Mouse (Mus musculus) gastrocnemius, postnatal 25 days (tissue): ENCODE measurements around the gene Tcf7l2. TPM values are rescaled to one million over a fixed set of nuclear protein-coding genes. Genes with fewer than 3 reads are reported as not detected.

Experiments used
- DNase-seq: peaks from one replicate; pipeline ENCODE4 v3.0.0; 2022
- total RNA-seq, 2 experiments: library from RNA; stranded (reverse); gene quantifications; 1 replicate in 1 of 2; 2 replicates in 1 of 2; pipeline ENCODE4 v1.2.3; 2021

The Tcf7l2 gene
- total RNA-seq, 2 experiments from 2014 or later: 7.8 to 8.8 TPM

- peak; percentile 44 for DNase-seq
Measured at GRCm38 (mm10) chr19:55830976-55831559, 89.4 kb downstream of the Tcf7l2 start.

GRCm38 (mm10) chr19:55832122-55832521, 90.5 kb downstream of the Tcf7l2 start:
- DNase-seq: no peak

DNA sequence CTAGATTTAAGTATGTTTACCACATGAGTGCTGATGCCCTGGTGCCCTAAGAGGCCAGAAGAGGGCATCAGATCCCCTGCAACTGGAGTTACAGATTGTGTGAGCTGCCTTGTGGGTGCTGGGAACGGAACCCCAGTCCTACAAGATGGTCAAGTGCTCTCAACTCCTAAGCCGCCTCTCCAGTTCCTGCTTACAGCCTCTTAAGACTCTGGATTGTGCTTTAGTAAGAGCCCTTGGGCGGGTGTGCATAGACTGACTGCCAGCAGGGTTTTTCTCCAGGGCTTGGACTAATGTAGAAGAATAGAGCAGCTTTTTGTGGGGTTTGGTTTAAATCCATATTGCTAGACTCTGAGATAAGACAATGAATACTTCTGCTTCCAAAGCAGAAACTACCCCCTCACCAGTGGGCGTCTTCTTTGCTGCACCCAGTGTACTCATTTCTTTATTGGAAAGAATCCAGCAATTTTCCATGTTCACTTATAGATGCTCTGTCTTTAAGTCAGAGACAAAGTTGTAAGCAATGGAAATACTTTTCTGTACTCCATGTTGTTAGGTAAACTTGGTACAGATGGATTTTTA, 92.3 kb downstream of the Tcf7l2 start:
- no peak for DNase-seq

GRCm38 (mm10) chr19:55836930-55837687, 95.5 kb downstream of the Tcf7l2 start:
- DNase-seq: no peak

DNA sequence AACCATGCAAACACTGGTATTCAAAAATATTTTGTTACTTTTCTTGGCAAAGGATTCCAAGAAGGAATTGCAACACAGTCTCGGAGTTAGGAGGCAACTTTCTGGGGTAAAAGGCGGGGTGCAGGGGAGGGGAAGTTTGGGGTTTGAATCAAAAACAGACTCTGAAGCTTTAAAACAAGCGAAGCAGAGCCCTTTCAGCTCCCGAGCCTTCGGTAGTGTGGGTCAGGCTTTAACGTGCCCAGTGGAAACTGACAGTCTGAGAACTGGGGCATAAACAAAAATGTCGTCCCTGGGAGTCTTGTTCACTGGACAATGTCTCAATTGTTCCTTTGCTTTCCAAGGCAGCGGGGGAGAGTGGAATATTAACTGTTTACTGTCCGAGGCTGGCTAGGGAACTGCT, 96.3 kb downstream of the Tcf7l2 start:
- no peak for DNase-seq

- DNase-seq: no peak
Measured at GRCm38 (mm10) chr19:55838389-55839035, 96.9 kb downstream of the Tcf7l2 start.

- DNase-seq: no peak
Measured at GRCm38 (mm10) chr19:55839036-55839555, 97.5 kb downstream of the Tcf7l2 start.

DNA sequence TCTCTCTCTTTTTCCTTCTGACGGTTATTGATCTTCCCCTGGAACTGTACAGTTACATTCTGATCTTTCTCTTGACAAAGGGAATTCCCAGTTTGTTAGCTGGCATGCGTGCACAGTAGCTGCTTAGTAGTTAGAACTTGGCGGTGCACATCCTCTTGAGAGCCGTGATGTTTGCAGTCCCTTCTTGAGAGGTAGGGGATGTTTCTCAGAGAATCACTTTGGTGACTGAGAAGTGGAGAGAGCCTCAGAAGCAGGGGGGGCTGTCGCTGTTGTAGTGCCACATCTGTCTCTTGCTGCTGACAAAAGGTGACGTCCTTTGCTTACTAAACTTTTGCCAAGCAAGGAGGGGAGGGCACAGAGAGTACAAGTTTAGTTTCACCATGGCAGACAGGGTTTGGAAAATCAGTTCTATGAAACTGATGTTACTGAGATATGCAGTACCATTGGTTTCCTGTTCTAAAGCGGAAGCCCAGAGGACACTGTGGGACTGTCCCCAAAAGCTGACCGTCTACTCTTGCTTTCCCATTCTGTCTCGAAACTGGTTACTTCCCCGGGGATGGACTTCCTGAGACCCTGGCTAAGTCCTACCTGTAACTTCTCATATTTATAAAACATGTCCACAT, 99.0 kb downstream of the Tcf7l2 start:
- no peak for DNase-seq

DNA sequence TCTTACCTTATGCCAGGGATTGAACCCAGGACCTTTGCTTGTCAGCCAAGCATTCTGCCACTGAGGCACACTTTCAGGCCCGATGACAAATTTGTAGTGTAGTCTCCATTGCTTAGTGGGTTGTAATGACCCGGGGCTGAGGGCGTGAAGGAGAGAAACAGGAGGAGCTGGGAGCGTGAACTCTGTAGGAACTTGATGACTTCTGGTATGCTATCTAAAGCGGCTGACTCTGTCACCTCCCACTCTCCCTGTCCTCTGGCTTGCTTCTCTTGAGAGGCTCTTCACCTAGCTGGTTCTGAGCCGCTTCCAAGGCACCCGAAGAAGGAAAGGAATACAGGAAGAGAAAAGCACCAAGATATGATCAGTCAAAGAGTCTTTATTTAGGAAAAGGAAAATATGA, 100.4 kb downstream of the Tcf7l2 start:
- no peak for DNase-seq

GRCm38 (mm10) chr19:55843111-55843887, 101.7 kb downstream of the Tcf7l2 start:
- no peak for DNase-seq

DNA sequence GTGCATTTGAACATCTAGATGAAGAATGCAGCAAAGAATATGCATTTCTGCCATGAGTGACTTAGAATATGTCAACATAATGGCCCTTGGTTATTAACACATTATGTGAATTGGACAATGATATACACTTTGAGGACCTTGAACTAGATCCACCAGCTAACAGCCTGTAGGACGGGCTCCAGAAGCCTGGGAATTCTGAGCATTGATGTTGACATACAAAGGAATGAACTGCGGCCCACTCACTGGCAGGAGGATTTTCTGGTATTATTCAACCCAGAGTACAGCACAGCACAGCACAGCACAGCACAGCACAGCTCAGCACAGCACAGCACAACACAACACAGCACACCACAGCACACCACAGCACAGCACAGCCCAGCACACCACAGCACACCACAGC, 104.1 kb downstream of the Tcf7l2 start:
- DNase-seq: no peak

DNA sequence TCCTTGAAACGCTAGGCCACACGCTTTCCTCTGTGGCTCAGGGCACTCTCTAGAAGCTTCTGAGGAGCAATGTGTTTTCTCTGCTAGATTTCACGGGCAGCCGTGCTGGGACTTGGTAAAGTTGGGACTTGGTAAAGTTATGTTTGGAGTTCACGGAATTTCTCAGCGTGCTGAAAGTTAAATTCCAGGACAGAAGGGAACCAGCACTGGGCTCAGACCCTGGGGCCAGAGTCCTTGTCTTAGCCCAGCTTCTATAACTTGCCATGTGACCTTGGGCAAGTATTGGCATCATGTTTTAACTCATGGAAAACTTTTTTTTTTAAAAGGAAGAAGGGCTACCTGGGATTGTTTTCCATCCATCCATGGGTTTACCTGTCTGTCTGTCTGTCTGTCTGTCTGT, 104.6 kb downstream of the Tcf7l2 start:
- no peak for DNase-seq

GRCm38 (mm10) chr19:55847043-55847442, 105.4 kb downstream of the Tcf7l2 start:
- no peak for DNase-seq

DNA sequence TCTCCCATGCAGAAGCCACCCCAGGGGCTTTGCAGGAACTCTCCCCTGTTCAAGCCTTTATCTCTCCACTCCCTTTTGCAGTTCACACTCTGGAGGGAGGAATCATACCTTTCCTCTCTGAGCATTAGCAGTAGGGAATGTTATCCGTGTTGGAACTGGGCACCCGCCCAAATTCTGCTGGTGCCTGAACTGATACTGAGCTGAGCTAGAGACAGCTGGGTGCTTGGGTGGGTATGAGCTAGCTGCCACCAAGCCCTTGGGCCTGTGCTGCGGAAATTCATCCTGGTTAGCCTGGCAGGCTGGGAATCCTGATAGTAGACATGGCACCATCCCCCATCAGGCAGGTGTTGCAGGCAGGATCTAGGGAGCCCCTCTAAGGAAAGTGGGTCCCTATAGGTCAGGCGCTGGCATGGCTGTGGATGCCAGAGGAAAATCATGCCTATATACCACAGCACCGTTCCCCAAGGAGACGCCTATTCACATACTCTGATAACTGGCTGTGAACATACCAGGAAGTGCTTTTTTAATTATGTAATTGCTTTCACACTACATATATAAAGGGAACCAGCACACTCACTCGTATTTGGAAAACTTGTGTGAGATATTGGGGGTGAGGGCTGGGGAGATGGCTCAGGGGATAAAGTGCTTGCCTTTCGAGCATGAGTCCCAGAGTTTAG, 108.9 kb downstream of the Tcf7l2 start:
- DNase-seq: no peak

DNA sequence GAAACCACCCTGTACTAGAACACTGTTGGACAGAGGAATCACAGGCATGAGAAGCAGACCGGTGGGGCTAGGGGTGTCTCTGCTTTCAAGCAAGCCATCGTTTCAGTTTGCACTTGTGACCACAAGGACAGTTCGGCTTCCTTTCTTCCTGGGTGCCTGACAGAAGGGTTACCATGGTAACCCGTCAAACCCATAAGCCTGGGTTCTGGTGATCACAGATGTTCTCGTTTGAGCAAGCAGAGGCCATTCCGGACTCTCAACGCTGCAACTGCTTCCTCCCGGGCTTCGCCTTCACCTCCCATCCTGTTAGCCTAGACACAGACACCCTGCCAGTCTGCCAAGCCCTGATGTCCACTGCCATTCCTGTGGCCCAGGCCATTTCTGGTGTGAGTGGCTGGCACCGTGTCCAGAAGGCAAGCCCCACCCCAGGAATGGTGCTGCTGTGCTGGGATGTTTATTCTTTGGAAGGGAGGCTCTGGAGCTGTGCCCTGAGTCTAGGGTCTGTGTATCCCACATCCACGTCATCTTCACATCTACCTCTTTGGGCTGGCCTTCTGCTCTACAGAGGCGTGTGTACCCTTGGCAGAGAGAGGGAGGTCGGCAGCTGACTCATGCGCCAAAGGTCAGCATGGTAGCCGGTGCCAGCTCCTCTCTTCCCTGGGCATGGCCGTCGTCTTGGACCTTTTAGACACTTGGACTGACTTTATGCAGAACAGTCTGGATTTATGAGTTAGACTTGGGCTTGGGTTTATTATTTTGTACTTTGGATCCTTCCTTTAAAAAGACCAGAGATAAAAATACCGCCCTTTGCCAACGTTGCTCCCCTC, 110.1 kb downstream of the Tcf7l2 start:
- DNase-seq: peak; percentile 53

DNA sequence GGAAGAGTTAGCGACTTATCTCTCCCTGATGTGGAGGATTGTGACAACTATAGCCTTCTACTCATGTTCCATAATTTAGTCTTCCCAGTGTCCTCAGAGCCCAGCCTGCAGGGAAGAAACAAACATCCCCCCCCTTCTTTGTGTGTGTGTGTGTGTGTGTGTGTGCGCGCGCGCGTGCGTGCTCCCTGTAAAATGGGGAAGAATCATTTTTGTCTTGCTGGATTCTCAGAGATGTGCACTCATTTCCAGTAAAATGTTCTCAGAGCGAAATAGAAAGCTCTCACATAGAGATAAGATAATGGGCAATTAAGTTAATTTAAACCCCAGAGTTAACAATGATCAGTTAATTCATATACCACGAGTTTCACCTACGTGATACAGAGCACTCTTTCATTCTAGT, 112.8 kb downstream of the Tcf7l2 start:
- no peak for DNase-seq

DNA sequence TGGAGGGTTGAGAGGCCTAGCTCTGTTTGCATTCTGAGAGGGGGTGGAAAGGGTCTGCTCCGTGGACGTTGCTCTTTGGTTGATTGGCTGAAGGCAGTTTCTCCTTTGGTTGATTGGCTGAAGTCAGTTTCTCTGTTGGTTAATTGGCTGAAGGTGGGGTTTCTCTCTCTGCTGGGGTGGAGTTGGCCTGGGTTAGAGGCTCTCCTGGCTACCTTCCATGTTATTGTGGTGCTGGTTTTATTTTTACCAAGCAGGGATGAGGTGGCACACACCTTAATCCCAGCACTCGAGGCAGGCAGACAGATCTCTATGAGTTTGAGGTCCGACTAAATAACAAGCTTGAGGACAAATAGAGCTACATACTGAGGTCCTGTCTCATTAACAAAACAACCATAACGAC, 114.0 kb downstream of the Tcf7l2 start:
- no peak for DNase-seq

DNA sequence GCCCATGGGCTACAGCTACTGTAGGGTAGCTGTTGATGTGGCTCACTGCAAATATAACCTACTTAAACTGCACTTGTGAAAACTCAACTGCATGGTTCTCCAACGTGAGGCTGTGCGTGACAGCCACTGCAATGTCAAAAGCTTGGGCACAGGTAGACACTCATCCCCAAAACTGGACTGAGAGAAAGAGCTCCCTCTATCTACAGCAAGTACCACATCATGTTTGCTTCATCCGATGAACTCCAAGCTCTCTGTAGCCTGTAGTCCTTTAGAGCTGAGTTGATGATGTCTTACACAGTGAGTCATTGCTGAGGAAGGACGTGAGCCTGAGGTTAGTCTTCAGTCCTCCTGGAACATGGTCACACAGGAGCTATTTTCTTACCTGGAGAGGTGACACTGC, 115.7 kb downstream of the Tcf7l2 start:
- DNase-seq: no peak

DNA sequence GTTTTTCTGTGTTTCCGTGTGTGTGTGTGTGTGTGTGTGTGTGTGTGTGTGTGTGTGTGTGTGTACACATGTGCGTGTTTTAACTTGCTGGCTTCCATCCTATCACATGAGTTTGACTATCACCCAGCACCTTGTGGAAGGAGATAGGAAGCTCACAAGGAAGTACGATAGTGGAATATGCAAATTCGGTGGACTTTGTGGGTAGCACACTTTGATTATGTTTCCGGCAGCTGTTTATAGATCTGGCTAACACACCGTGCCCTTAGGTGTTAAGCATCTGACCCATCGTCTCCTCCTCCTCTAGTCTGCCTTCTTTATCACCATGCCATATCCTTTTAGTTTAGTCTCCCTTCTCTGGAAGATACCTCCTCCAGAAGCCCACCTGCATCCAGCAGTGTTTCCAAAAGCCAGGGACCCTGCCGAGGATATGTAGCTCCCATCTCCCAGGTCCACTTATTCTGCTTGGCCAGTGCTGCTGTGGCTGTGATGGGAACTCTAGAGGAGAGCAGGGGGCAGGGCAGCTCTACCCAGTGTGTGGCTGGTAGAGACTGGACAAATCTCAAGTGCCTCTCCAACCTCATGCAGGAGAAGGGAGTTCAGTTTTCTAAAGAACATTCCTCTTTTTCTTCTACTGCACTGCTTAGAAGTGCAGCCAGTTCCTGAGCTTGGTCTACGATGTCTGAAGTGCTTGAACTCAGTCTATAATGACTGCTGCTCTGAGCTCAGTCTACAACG, 118.6 kb downstream of the Tcf7l2 start:
- DNase-seq: no peak
